Mouse (Mus musculus) CH12.LX (cell line): ENCODE measurements around the gene Zdhhc19. TPM values are rescaled to one million over a fixed set of nuclear protein-coding genes. Genes with fewer than 3 reads are reported as not detected.

Experiments
- DNase-seq: peaks from one replicate; pipeline ENCODE4 v3.0.0-alpha.2; 2013; ENCODE audit errors: extremely low read depth
- H3K27ac ChIP-seq: 2 replicates; pipeline ENCODE4 v1.5.1; 2012; ENCODE audit warnings: low read depth, mild to moderate bottlenecking, control low read depth, moderate library complexity; ENCODE audit not compliant: insufficient read depth
- H3K27me3 ChIP-seq: replicated peaks from 2 replicates; pipeline ENCODE3; 2012; ENCODE audit warnings: inconsistent platforms
- H3K36me3 ChIP-seq, 2 experiments: replicated peaks in 1 of 2; 2 replicates each; pipeline versions ENCODE3 to v1.6.1; 2012; ENCODE audit warnings: inconsistent platforms in 1 of 2, low read length in 1 of 2, mild to moderate bottlenecking in 1 of 2, mixed read lengths in 1 of 2, moderate library complexity in 1 of 2; ENCODE audit not compliant: control insufficient read depth in 1 of 2, insufficient read depth in 1 of 2
- H3K4me1 ChIP-seq, 2 experiments: 2 replicates each; pipeline ENCODE4 v1.6.1; 2012; ENCODE audit warnings: inconsistent platforms in 1 of 2, moderate library complexity in 1 of 2; ENCODE audit not compliant: insufficient read depth in 2 of 2, control insufficient read depth in 1 of 2
- H3K4me2 ChIP-seq: 2 replicates; pipeline ENCODE4 v1.6.1; 2012; ENCODE audit warnings: low read depth, mild to moderate bottlenecking, control low read depth; ENCODE audit not compliant: poor library complexity, insufficient read depth, severe bottlenecking
- H3K4me3 ChIP-seq, 3 experiments: fragments of 150-350 bp in 1 of 3; sonication (generic) in 1 of 3; replicated peaks in 1 of 3; 2 replicates each; pipeline versions ENCODE3 to v1.5.1; 2011 to 2012; ENCODE audit warnings: low read depth in 2 of 3, low read length in 2 of 3, mild to moderate bottlenecking in 2 of 3, moderate library complexity in 2 of 3, control low read depth in 1 of 3, improper control_type of control experiment in 1 of 3, inconsistent platforms in 1 of 3, mixed read lengths in 1 of 3; ENCODE audit not compliant: poor library complexity in 1 of 3
- H3K79me2 ChIP-seq: replicated peaks from 2 replicates; pipeline ENCODE4 v1.6.1; 2012; ENCODE audit warnings: mild to moderate bottlenecking, moderate library complexity; ENCODE audit not compliant: control insufficient read depth, poor library complexity, insufficient read depth, severe bottlenecking; ENCODE audit errors: extremely low read depth
- H3K9ac ChIP-seq: 2 replicates; pipeline ENCODE4 v1.6.1; 2012; ENCODE audit warnings: low read depth, mild to moderate bottlenecking, control low read depth, moderate library complexity; ENCODE audit not compliant: insufficient read depth
- H3K9me3 ChIP-seq: replicated peaks from 2 replicates; pipeline ENCODE3; 2012; ENCODE audit warnings: low read length, inconsistent platforms, mixed read lengths
- CTCF ChIP-seq, 2 experiments: IDR thresholded peaks in 1 of 2; conservative IDR thresholded peaks in 1 of 2; 2 replicates each; pipeline ENCODE4 v1.5.1; 2011 to 2012; ENCODE audit warnings: low read depth in 2 of 2, low read length in 2 of 2, improper control_type of control experiment in 1 of 2, inconsistent platforms in 1 of 2, mild to moderate bottlenecking in 1 of 2, moderate library complexity in 1 of 2
- ELF1 ChIP-seq: IDR thresholded peaks from 2 replicates; pipeline ENCODE4 v1.6.1; 2014; ENCODE audit warnings: low read depth, mild to moderate bottlenecking, inconsistent platforms, low read length, improper control_type of control experiment
- HCFC1 ChIP-seq: IDR thresholded peaks from 2 replicates; pipeline ENCODE4 v1.6.1; 2012; ENCODE audit warnings: low read depth, mild to moderate bottlenecking, inconsistent platforms, low read length, improper control_type of control experiment
- MYC ChIP-seq: IDR thresholded peaks from 2 replicates; pipeline ENCODE4 v1.6.1; 2011; ENCODE audit warnings: low read depth, mild to moderate bottlenecking, improper control_type of control experiment, low read length
- NELFE ChIP-seq: IDR thresholded peaks from 2 replicates; pipeline ENCODE4 v1.6.1; 2011; ENCODE audit warnings: low read depth, low read length, improper control_type of control experiment
- POLR2A ChIP-seq: IDR thresholded peaks from 2 replicates; pipeline ENCODE4 v1.6.1; 2011; ENCODE audit warnings: low read depth, mild to moderate bottlenecking, improper control_type of control experiment, low read length
- SIN3A ChIP-seq: IDR thresholded peaks from 2 replicates; pipeline ENCODE4 v1.6.1; 2012; ENCODE audit warnings: low read length, improper control_type of control experiment, inconsistent platforms
- TCF12 ChIP-seq: IDR thresholded peaks from 2 replicates; pipeline ENCODE4 v1.6.1; 2014; ENCODE audit warnings: low read depth, mild to moderate bottlenecking, inconsistent platforms, low read length, improper control_type of control experiment
- UBTF ChIP-seq: IDR thresholded peaks from 2 replicates; pipeline ENCODE4 v1.6.1; 2012; ENCODE audit warnings: low read depth, mild to moderate bottlenecking, inconsistent platforms, low read length, improper control_type of control experiment, moderate library complexity
- USF1 ChIP-seq: IDR thresholded peaks from 2 replicates; pipeline ENCODE4 v1.6.1; 2014; ENCODE audit warnings: low read depth, mild to moderate bottlenecking, inconsistent platforms, low read length, improper control_type of control experiment
- dilution Hi-C: fragments of 300-500 bp; cut with MboI; formaldehyde crosslinking; loops from 2 replicates; pipeline ENCODE4 v1.14.3; 2020; ENCODE audit warnings: low sequenced_read_pairs; ENCODE audit not compliant: extremely low pct_unique_long_range_greater_than_20kb, extremely low pct_ligation_motif_present
- in situ Hi-C: fragments of 300-500 bp; cut with MboI; formaldehyde crosslinking; loops from 3 replicates; pipeline ENCODE4 v1.14.3; 2019; ENCODE audit warnings: low sequenced_read_pairs, low pct_ligation_motif_present, low pct_unique_long_range_greater_than_20kb, mixed read lengths
- polyA plus RNA-seq: library from polyadenylated mRNA; unstranded; fragments of >175 nt; gene quantifications from 2 replicates; pipeline ENCODE4 v1.2.1, GENCODE M21; 2012; ENCODE audit warnings: low read depth; ENCODE audit not compliant: insufficient read length
- total RNA-seq, 2 experiments: library from RNA; depleted of rRNA; stranded (reverse); fragments of 300-350 nt in 1 of 2; fragments of >200 nt in 1 of 2; gene quantifications; 2 replicates each; pipeline ENCODE4 v1.2.3; 2012 to 2014

Gene Zdhhc19
- total and polyA plus RNA-seq, 3 experiments: not detected

- H3K4me1 ChIP-seq: peaks cover 3 to 22% of the 10 kb centered on the region in 2 experiments; a peak in 3 of 4 replicates
- H3K79me2 ChIP-seq: no peaks in the 10 kb centered on the region
- no peak overlapping the region for H3K27ac ChIP-seq
- no peak overlapping the region for H3K4me2 ChIP-seq
- H3K9ac ChIP-seq: no peak overlapping the region
- H3K4me3 ChIP-seq: no peak overlapping the region
- TF ChIP-seq CTCF (conservative IDR thresholded peaks at IDR 0.05 in 1 of 2, IDR thresholded peaks at IDR 0.05 in 1 of 2; ENCODE audit: low read depth in 2 of 2, low read length in 2 of 2): no peak
- TF ChIP-seq USF1: no peak
- no peak for DNase-seq
- in situ Hi-C loops: no loop called here
- peaks cover 3% of the 10 kb centered on the region for H3K9me3 ChIP-seq
- dilution Hi-C loops: no loop called here
- no peaks in the 10 kb centered on the region for H3K36me3 ChIP-seq
- no peaks in the 10 kb centered on the region for H3K27me3 ChIP-seq
These were observed 42.7 kb downstream of the Zdhhc19 start for GRCm38 (mm10) chr16:32538761-32539255.

- in situ Hi-C loops: no loop called here
- Histone ChIP-seq H3K27me3 (no peaks in the 10 kb centered on the region), H3K4me1 (no peaks in the 10 kb centered on the region), H3K27ac (no peak overlapping the region), H3K36me3 (no peaks in the 10 kb centered on the region), H3K9me3 (peaks cover 3% of the 10 kb centered on the region)
- dilution Hi-C loops: no loop called here
- DNase-seq: no peak
- no peak for TF ChIP-seq TCF12
- no peak for TF ChIP-seq MYC
- no peak for TF ChIP-seq UBTF
- TF ChIP-seq, all 38 proteins: peak for 0
- H3K9ac ChIP-seq: no peak overlapping the region
- no peak overlapping the region for H3K4me2 ChIP-seq
- no peak overlapping the region for H3K4me3 ChIP-seq
- H3K79me2 ChIP-seq: no peaks in the 10 kb centered on the region
These were observed 45.5 kb downstream of the Zdhhc19 start for GRCm38 (mm10) chr16:32541338-32542179.

GRCm38 (mm10) chr16:32543422-32543821, 47.4 kb downstream of the Zdhhc19 start:
- H3K79me2 ChIP-seq: no peaks in the 10 kb centered on the region

More at GRCm38 (mm10) chr16:32543422-32543821, 47.4 kb downstream of the Zdhhc19 start:
- no peak overlapping the region for H3K4me2 ChIP-seq
- H3K27me3 ChIP-seq: no peaks in the 10 kb centered on the region
- no peak overlapping the region for H3K27ac ChIP-seq
- in situ Hi-C loops: no loop called here
- H3K4me3 ChIP-seq: no peak overlapping the region
- H3K36me3 ChIP-seq: no peaks in the 10 kb centered on the region
- peaks cover 0 to 11% of the 10 kb centered on the region in 2 experiments; a peak in 2 of 4 replicates for H3K4me1 ChIP-seq
- TF ChIP-seq POLR2A: no peak
- TF ChIP-seq SIN3A: no peak
- no peak for TF ChIP-seq HCFC1
- no peak for TF ChIP-seq NELFE
- TF ChIP-seq ELF1: no peak
- TF ChIP-seq MYC: no peak
- DNase-seq: no peak
- peaks cover 3% of the 10 kb centered on the region for H3K9me3 ChIP-seq
- H3K9ac ChIP-seq: no peak overlapping the region
- dilution Hi-C loops: no loop called here
